In genomic region chr2:165833468-165833867, GRCm38 (mm10) we compare ENCODE assay signal across 18 mouse cellular contexts.
DNase-seq lines count a peak whose midpoint lies in the region; ATAC-seq and TF ChIP-seq lines count a peak whose summit lies in the region.
"Had no signal": no experiment of that assay in that cellular context is flagged by ENCODE, and none has a peak within 500 bp of the region (broad histone marks: within the 10 kb centered on the region; RNA-seq: fewer than 3 reads in every experiment).

No protein-coding gene starts in this region.

- peaks cover 86% of the 10 kb centered on the region for H3K36me3 ChIP-seq in forebrain, embryonic 14.5 days (ENCODE audit: control insufficient read depth, insufficient read depth, low read length)
- peaks cover 99% of the 10 kb centered on the region for H3K36me3 ChIP-seq in forebrain, embryonic 10.5 days (replicated peaks)
- H3K36me3 ChIP-seq in neural tube, embryonic 15.5 days = peaks cover 72% of the 10 kb centered on the region

- H3K9ac ChIP-seq in forebrain, embryonic 14.5 days (ENCODE audit: low read length) = no peak overlapping the region
- H3K9ac ChIP-seq in neural tube, embryonic 15.5 days (replicated peaks) = no peak overlapping the region

- 0 out of 2 replicates have a peak, but pooled peaks have one; percentile 8 for ATAC-seq in forebrain, embryonic 14.5 days
- no peak for ATAC-seq in neural tube, embryonic 15.5 days (ENCODE audit: low FRiP score)

- no peaks in the 10 kb centered on the region for H3K27me3 ChIP-seq in forebrain, embryonic 14.5 days (replicated peaks; ENCODE audit: control insufficient read depth, insufficient read depth, low read length)
- H3K27me3 ChIP-seq in forebrain, embryonic 10.5 days (ENCODE audit: poor library complexity, severe bottlenecking) = no peaks in the 10 kb centered on the region
- no peaks in the 10 kb centered on the region for H3K27me3 ChIP-seq in neural tube, embryonic 15.5 days (replicated peaks)

- H3K27ac ChIP-seq in forebrain, embryonic 14.5 days (ENCODE audit: low read depth, low read length) = no peak overlapping the region
- no peak overlapping the region for H3K27ac ChIP-seq in forebrain, embryonic 10.5 days
- peak overlapping the region; percentile 60 for H3K27ac ChIP-seq in layer of hippocampus, adult 2 months
- H3K27ac ChIP-seq in neural tube, embryonic 15.5 days (replicated peaks) = peak overlapping the region; percentile 18; the same call in 1 of the 2 replicates

- no peaks in the 10 kb centered on the region for H3K9me3 ChIP-seq in forebrain, embryonic 14.5 days (replicated peaks; ENCODE audit: control insufficient read depth, low read length)
- H3K9me3 ChIP-seq in forebrain, embryonic 10.5 days = no peaks in the 10 kb centered on the region
- H3K9me3 ChIP-seq in neural tube, embryonic 15.5 days (replicated peaks) = no peaks in the 10 kb centered on the region

- 51% methylated on average over 9 of the region's 9 CpGs for WGBS in forebrain, embryonic 14.5 days
- WGBS in forebrain, embryonic 10.5 days = 79% methylated on average over 9 of the region's 9 CpGs
- WGBS in neural tube, embryonic 15.5 days = 61% methylated on average over 9 of the region's 9 CpGs

- DNase-seq in forebrain, embryonic 14.5 days (ENCODE audit: low spot score) = peak; percentile 21
- no peak for DNase-seq in forebrain, embryonic 10.5 days (ENCODE audit: extremely low spot score, low spot score)
- DNase-seq in layer of hippocampus, adult 2 months (ENCODE audit: low spot score in 2 of 2) = no peak
- no peak for DNase-seq in layer of hippocampus, postnatal 14 days (ENCODE audit: low spot score in 2 of 2)
- DNase-seq in embryo, embryonic 11 days = peak; percentile 34
- no peak for DNase-seq in adrenal gland, adult (ENCODE audit: inconsistent age in 2 of 2, low spot score in 1 of 2)
- DNase-seq in cerebellum, postnatal 36 days = no peak
- DNase-seq: adrenal gland, postnatal 36 days; cerebellum, adult 18-20 months; gastrocnemius, postnatal 10 days; heart, postnatal 10 days; kidney, postnatal 25 days; lung, adult 2 months; right cerebral cortex, postnatal 4 days; thymus, adult 2 months had no signal

- H3K4me3 ChIP-seq in forebrain, embryonic 14.5 days (ENCODE audit: low read depth, low read length) = no peak overlapping the region
- no peak overlapping the region for H3K4me3 ChIP-seq in forebrain, embryonic 10.5 days
- no peak overlapping the region for H3K4me3 ChIP-seq in layer of hippocampus, adult 2 months
- no peak overlapping the region for H3K4me3 ChIP-seq in neural tube, embryonic 15.5 days (replicated peaks)
- H3K4me3 ChIP-seq: erythroblast, embryonic 14.5 days had no signal

- H3K4me2 ChIP-seq in forebrain, embryonic 14.5 days (ENCODE audit: low read length) = no peak overlapping the region
- H3K4me2 ChIP-seq in neural tube, embryonic 15.5 days = no peak overlapping the region
- H3K4me2 ChIP-seq: midbrain, embryonic 11.5 days had no signal

- peaks cover 3% of the 10 kb centered on the region; the same call in 1 of the 2 replicates for H3K4me1 ChIP-seq in forebrain, embryonic 14.5 days (ENCODE audit: control insufficient read depth, insufficient read depth, low read length)
- H3K4me1 ChIP-seq in forebrain, embryonic 10.5 days = peaks cover 33% of the 10 kb centered on the region
- peaks cover 13% of the 10 kb centered on the region for H3K4me1 ChIP-seq in neural tube, embryonic 15.5 days

- no peak for TF ChIP-seq CTCF in layer of hippocampus, adult 2 months (conservative IDR thresholded peaks at IDR 0.05)

Comparison
In these comparisons a context has a peak if more than half of its experiments do, and no peak if none do; other contexts are left out.
1. DNase-seq: peak in forebrain, embryonic 14.5 days (single experiment) and embryo, embryonic 11 days (single experiment); none in forebrain, embryonic 10.5 days (single experiment), layer of hippocampus, adult 2 months (0 of 2), layer of hippocampus, postnatal 14 days (0 of 2), adrenal gland, adult (0 of 2) and cerebellum, postnatal 36 days (0 of 2).
2. H3K27ac ChIP-seq: peak in layer of hippocampus, adult 2 months (single experiment) and neural tube, embryonic 15.5 days (single experiment); none in forebrain, embryonic 14.5 days (single experiment) and forebrain, embryonic 10.5 days (single experiment).